Mouse (Mus musculus): ENCODE data around the gene Dlec1. TPM values are rescaled to one million over a fixed set of nuclear protein-coding genes. Genes with fewer than 3 reads are reported as not detected.

Gene Dlec1
- total RNA-seq (2022): 1 to 10 TPM; 1.7 to 8.5 (median 2.7) TPM

DNA sequence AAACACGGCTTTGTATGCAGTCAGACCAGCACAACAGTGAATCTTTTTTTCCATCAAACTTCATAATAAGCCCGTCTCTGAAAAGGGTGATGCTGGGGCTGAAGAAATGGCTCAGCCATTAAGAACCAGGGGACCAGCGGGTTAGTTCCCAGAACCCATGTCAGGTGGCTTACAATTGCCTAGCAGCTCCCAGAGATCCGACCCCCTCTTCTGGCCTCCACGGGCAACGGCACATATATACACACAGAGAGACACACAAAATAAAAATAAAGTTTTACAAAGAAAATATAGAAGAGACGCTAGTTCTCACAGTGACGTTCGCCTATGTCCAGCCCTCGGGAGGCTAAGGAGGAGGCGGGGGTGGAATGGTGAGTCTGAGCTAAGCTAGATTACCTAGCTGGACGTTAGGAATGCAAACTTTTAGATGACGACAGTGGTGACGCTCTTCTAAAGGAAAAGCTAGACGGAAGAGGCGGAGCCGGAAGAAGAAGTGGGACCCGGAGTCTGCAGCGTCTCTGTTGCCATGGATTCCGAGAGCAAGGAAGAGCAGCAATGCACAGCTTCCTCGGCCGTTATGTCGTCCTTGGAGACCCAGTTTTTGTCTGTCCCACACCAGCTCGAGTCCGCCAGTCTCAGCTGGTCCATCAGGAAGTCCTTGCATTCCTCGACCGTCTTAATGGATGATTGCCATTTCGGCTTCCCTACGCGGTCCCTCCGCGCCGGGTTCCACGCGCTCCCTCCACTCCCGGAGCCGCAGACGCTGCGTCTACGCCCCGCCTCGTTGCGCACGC lies at the start of gene Dlec1:
TSS of gene Dlec1 (plus strand) at position 487 of the 791 bp plus-strand sequence.
- DNase-seq (ENCODE audit: low spot score in 2 of 2): peak; percentile 64 to 76

DNA sequence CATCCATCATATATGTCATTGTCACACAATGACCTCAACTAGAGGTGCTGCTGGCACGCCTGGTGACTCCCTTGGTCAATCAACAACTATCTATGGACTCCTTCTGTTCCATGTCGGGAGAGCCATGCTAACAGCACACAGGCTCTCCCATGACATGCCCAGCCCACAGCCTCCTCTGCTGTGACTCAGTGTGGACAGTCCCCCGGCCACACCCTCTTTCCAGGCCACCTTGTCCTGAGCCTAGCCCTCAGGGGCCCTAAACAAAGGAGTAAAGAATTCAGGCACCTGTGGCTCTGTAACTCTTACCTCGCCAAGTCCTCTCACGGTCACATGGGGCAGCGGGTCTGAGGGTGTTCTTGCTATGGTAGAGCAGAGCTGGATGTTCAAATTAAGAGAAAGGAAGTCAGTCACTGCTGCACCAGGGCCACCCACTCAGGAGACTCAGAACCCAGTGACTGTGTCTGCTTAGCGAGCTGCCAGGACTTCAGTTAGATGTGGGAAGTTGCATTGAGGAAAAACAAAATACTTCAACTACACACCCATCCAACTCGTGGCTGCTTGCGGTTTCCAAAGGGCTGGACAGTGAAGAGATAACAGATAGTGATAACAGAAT lies 48.2 kb upstream of the Dlec1 start:
- no peak for DNase-seq (ENCODE audit: low spot score in 2 of 2)

DNA sequence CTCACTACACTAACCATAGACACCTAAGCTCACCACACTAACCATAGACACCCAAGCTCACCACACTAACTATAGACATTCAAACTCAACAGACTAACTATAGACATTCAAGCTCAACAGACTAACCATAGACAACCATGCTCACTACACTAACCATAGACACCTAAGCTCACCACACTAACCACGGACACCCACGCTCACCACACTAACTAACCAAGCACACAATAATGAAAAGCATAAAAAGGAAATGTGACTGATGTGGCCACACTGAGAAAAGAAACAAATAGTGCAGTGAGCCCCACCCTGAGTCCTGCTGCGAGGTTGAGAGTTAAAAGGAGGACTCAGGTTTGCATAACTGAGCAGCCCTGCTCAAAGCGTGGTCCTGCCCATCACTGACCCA lies 46.9 kb upstream of the Dlec1 start:
- DNase-seq (ENCODE audit: low spot score in 2 of 2): no peak

DNA sequence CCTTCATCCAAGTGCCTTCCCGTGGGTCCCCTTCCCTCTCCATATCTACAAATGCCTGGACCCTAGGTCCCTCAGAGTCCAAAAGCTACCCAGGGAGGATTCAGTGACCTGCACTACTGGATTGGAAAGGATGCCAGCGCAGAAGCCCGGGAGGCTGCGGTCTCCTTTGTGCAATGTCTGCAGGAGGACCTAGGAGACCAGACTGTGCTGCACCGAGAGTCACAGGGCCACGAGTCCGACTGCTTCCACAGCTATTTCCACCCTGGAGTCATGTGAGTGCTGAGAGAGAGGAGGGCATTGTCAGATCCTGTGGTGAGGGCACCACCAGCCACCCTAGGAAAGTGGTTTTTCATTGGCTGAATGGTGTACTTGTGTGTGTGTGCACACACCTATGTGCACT lies 44.0 kb upstream of the Dlec1 start:
- no peak for DNase-seq (ENCODE audit: low spot score in 2 of 2)

DNA sequence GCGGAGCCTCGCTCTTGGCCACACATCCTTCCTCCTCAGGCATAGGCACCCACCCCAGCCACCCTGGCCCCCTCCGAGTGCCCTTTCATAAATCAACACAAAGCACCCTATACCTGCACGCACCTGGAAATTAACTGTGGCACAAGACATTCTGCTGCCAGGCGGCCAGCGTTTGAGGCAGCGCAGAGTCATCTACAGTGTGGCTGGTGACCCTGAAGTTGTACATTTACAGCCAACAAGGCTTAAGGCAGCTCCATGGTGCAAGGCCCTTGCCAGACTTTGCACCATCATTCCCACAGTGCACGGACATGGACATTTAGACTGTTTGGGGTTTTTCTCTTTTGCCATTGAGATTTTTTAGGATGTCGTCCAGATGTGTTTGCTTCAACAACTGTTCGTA lies 41.6 kb upstream of the Dlec1 start:
- DNase-seq (ENCODE audit: low spot score in 2 of 2): no peak

DNA sequence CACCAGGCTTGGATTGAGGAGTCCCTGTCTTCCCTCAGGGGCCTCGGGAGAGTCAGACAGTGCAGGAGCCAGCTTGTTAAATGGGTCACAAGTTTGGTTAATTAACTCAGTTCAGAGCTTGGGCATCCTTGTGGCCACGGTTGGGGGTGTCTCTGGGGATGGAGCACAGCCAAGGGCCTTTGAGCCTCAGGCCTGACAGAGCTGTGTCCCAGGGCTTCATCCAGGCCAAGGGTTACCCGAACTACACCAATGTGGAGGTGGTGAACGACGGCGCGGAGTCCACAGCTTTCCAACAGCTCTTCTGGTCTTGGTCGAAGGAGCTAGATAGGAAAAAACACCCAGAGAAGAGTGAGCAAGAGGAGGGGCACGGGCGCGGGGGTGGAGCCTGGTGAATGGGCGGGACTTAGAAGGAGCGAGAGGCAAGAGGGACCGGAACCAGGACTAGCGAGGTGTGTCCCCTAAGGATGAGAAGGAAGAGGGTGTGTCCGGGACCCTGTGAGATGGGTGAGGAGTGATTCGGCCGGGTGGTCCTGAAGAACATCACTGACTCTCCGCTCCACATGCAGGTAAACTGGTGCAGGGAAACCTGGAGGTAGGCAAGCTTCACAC lies 39.1 kb upstream of the Dlec1 start:
- DNase-seq (ENCODE audit: low spot score in 2 of 2): no peak

DNA sequence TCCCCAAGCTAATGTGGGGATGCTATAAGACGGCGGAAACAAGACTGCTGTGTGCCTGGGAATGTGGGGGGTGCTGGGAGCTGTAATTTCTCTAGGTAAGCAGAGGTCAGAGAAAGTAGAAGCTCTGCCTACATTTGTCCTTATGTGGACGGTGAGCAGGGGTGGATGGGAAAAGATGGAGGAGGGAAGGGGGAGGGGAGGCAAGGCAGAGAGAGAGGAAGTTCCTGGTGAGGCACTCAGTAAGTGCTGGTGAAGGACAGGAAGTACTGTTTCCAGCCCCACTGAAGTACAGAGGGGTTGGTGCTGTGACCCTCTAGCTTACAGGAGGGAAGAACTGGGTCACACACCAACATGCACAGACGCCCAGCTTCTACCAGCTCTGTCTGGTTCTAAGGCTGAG lies 38.0 kb upstream of the Dlec1 start:
- DNase-seq (ENCODE audit: low spot score in 2 of 2): no peak

DNA sequence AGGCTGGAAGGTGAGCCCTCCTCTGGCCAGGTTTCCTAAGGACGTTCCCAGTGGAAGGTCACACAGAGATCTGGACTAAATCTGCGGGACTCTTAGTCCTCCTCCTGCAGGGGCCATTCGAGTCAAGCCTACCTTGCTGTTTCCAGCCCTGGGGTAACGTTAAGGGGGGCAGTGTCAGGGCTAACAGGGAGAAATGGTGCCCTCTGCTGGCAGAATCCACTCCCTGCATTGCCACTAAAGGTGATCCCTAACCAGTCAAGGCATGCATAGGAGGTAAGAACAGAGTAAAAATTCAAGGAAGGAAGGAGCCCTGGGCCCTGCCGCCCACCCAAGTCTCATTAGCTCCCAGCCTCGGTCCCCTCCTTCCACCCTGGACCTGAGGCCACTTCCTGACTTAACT lies 34.7 kb upstream of the Dlec1 start:
- DNase-seq (ENCODE audit: low spot score in 2 of 2): peak; percentile 64 to 85

DNA sequence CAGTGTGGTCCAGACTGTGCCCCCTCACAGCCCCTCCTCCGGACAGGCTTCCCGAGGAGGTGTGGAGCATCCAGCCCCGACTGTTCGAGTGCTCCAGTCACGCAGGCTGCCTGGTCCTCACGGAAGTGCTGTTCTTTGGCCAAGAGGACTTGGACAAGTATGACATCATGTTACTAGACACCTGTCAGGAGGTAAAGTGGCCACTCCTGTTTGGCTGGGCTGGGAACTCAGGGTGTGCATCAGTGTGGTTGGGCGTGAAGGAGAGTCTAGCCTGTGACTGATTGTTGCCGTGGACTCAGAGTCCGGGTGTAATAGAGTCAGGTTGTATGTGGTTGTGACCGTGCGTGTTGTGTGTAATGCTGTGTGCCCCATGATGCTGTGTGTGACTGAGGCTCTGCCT lies 34.0 kb upstream of the Dlec1 start:
- DNase-seq (ENCODE audit: low spot score in 2 of 2): no peak

DNA sequence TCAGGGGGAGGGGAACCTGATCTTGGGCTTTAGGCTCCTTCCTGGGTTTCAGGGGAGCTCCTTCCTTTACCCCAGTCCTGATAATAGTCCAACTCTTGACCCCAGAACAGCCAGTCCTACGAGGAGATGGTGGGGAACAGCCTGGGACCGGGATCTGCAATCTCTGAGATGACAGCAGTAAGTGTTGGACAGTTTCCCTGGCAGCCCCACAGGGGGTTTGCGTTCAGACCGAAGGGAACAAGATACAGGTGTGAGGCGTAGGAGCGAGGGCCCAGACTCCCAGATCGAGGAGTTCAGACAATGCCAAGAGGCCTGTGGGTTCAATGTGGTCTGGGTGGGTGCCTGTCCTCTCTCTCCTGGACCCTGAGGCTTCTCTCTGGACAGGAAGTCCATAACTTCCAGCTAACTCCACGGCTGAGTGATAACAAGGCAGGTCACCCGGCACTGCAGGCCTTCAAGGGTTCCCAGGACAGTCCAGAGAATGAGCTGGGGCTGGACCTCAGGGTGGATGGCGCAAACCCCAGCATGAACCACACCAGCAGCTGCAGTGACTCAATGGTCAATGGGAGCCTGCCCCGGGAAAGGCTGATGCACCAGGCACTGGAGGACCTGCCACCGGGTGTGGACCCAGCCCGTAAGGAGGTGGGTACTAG lies 32.0 kb upstream of the Dlec1 start:
- no peak for DNase-seq (ENCODE audit: low spot score in 2 of 2)

DNA sequence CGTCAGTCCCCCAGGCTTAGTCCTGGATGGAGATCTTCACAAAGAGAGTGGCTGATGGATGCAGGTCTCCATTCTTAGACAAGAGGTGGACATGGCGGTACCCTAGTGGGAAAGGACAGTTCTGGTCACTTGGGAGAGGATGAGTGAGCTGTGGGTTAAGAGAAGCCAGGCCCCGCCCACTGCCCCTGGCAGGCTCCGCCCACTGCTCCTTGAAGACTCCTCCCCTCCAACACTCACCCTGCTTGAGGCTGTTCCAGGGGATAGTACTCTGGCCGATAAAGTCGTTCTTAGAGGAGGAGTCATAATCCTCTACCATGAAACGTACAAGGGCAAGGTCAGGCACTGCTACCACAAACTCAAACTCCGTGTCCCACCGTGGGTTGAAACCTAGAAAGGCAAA lies 30.5 kb upstream of the Dlec1 start:
- DNase-seq (ENCODE audit: low spot score in 2 of 2): no peak

DNA sequence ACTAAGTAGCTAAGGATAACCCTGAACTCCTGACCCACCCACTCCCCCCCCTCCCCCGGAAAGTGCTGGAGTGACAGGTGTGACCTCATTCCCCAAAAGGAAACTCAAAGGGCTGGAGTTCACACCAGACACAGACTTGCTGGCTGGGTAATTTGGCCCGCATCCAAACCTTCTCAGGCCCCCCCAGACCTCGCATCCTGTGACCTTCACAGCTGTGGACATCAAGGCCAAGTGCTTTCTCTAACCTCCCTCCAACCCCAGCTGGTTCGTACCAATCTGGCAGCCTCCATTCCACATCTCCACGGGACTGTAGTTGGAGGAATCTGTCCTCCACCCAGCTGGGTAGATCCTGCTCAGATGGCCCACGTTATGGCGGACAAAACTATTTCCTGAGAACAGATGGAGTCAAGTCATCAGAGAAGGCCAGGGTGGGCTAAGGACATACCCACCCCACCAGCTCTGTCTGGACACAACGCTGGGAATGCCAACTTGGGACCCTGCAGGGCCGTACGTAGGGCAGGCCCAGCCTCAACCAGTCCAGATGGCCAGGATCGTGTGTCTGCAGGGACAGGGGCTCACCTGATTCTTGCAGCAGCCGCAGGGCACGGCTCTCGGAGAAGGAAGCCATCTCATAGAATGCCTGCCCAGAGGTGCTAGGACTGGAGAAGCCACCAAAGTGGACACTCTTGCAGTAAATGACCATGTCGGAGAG lies 28.9 kb upstream of the Dlec1 start:
- no peak for DNase-seq (ENCODE audit: low spot score in 2 of 2)

DNA sequence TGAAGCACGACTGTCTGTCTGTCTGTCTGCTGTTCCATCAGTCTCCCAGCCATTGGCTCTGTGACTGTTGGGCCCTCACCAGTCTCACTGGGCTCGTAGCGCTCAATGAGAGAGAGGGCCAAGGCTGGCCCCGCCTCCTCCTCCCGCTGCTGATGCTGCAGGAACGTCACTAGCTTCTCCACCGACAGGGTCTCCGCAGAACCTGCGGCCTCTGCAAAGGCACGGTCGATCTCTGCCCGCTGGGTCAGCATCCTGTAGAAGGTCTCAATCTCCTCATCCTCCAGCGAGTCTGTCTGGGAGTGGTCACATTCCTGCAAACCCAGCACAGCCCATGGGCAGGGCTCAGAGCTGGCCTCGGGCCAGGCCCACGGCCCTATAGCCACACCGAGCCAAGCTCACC lies 26.6 kb upstream of the Dlec1 start:
- DNase-seq (ENCODE audit: low spot score in 2 of 2): no peak

DNA sequence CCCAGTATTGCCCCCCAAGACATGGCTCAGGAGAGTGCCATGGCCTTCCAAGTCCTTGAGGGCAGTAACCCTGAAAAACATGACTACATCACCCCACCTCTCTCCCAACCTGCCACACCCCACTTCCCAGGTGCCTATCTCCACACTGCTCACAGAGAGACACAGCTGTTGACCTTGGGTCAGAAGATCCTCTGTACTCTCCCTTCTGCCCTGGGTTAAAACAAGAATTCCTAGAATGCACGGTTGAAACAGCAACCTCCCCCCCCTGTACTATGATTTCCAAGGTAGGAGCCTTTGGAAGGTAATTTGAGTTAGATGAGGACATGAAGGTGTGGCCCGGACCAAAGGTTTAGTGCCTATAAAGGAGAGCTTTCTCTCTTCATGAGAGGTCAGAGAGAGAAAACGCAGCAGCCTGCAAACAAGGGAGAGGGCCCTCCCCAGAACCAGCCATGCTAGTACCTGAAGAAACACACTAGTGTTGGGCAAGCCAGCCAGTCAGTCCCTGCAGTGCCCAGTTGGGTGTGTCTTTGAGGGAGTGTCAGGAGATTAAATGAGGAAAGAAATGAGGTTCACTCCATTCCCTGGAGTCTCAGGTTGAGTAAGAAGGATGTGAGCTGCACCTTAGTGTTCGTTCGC lies 22.1 kb upstream of the Dlec1 start:
- DNase-seq (ENCODE audit: low spot score in 2 of 2): no peak

DNA sequence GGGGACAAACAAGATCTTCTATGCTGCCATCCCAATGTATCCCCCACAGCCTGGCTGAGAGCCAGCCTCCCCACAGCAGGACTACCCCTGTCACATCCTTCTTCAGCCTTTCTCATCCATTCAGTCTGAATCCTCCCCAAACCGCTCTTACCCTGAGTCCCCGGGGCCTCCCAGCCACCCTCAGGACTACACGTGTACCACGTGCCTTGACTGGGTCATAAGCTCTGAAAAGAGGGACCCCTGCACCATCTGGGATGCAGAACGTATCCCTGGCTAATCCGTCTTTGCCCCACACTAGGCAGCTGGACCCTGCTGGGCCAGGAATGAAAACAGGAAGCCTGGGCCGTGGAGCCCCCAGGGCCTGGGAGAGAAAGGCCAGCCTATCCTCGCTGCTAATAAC lies 20.2 kb upstream of the Dlec1 start:
- DNase-seq (ENCODE audit: low spot score in 2 of 2): no peak

DNA sequence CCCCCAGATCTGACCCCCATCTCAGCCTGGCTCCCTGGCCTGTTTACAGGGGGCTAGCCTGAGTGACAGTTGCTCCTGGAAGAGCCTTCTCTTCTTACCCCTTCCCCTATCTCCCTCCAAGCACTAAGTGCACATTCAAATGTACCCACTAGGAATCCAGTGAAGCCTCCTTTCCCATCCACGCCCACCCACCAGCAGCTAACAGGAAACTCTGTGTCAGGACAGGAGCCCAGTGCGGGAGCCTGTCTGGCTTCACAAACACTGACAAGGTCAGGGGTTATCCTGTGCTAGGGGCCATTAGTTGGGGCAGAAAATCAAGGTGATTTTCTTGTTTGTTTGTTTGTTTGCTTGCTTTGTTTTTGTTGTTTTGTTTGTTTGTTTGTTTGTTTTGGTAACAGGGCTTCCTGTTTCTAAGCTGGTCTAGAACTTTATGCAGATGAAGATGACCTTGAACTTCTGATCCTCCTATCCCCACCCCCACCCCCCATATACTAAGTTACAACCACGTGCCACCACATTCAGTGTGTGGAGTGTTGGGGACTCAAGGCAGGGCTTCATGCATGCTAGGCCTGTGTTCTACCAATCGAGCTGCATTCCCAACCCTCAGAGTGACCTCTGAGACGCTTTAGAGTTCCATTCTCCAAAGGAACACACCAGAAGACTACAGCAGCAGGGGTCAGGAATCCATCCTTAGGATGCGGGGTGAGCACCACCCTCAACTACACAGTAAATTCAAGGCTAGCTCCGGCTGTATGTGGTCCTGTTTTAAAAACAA lies 19.4 kb upstream of the Dlec1 start:
- DNase-seq (ENCODE audit: low spot score in 2 of 2): no peak

DNA sequence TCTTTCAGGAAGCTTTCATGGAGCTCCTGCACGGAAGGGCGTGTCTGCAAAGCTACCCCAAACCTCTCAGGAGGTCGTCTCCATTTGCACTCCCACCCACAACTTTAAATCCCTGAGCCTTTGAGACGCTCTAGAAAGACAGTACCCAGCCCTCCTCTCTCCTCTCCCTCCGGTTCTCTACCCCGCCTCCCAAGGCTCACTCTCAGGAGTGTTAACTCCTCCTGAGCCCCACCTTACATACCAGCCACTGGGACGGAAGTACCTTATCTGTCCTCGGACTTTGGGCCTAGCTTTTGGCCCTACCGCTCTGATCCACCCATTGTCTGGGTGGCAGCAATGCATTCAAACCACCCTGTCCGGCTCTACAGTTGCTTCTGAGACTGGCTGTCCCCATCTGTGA lies 18.3 kb upstream of the Dlec1 start:
- DNase-seq (ENCODE audit: low spot score in 2 of 2): no peak

DNA sequence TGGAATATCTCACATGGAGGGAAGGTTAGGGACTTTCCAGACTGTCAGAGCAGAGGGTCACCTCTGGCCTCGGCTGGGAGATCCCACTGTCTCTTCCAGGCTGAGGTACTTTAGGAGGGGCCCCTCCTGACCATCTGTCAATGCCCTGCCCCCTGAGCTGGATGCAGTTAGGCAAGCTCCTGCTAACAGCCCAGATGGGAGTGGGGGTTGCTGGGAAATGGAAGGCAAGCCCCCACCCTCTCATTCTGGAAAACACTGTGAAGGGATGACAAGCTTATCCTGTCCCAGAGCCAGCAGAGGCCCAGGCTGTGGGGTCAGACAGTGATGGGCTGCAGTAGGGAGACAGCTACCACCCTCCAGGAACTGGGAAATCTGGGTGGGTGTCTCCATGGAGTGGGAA lies 15.8 kb upstream of the Dlec1 start:
- no peak for DNase-seq (ENCODE audit: low spot score in 2 of 2)

DNA sequence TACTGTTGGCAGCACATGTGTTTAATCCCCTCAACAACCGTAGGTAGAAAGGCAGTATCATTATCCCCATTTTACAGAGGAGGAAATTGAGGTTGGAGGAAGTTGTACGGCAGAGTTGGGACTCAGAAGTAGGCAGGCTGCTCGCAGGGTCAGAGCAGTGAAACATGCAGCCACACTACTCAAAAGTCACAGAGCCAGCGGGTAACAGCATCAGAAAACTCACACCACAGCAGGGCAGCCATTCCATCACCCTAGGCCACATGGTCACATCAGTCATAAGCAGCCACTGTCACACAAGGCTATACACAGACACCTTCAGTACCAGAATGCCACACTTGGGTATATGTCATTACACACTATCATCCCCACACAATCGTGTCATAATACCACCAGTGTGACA lies 15.0 kb upstream of the Dlec1 start:
- DNase-seq (ENCODE audit: low spot score in 2 of 2): no peak

DNA sequence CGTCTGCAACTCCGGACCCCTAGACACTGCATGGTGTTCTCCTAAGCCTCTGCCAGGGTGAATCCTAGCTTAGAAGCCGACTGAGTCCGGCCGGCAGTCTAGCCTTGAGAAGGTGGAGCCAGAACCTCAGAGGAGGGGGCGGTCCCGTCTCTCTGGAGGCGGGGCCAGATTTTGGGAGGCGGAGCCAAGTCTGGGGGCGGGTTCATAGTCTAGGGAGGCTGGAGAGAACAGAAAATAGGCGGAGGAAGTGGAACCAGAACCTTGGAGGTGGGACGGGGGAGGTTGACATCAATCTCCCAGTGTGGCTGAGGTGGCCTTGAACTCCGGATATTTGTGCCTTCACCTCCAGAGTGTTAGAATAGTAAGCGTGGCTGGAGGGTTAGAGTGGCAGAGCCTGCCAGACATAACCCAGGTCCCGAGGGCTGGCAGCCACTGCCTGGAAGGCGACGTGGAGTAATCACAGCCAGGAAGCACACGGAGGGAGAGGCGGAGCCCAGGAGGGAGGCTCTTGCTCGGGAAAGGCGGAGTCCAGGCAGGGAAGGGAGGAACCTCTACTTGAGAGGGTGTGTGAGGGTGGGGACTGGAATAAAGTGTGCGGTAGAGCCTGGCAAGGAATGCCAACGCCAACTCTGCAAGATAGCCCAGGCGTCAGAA lies 14.0 kb upstream of the Dlec1 start:
- DNase-seq (ENCODE audit: low spot score in 2 of 2): peak; percentile 63 to 65

All from left cerebral cortex, adult 8-10 months (tissue).